Mouse (Mus musculus) liver, adult 2 months (tissue): Measurements from ENCODE around the gene Stag1. TPM values are rescaled to one million over a fixed set of nuclear protein-coding genes. Genes with fewer than 3 reads are reported as not detected.
"Not testable (repeated sequence)": the region's sequence is repeated elsewhere in the genome, so short reads cannot be mapped to it uniquely, and the experiment has no call there.

Experiments used
- DNase-seq: peaks from one replicate; pipeline ENCODE4 v3.0.0-alpha.2; 2011; ENCODE audit warnings: low read depth, low spot score; ENCODE audit errors: extremely low read depth
- H3K27ac ChIP-seq: fragments of 200-500 bp; replicated peaks from 2 replicates; pipeline ENCODE4 v1.5.1; 2012; ENCODE audit warnings: low read depth, mild to moderate bottlenecking, control low read depth, inconsistent platforms, low read length; ENCODE audit not compliant: insufficient read depth
- H3K27me3 ChIP-seq: fragments of 200-500 bp; 2 replicates; pipeline ENCODE4 v1.6.1; 2012; ENCODE audit warnings: mild to moderate bottlenecking, moderate library complexity, low read length, inconsistent platforms; ENCODE audit not compliant: control insufficient read depth, insufficient read depth
- H3K36me3 ChIP-seq: fragments of 200-500 bp; 2 replicates; pipeline ENCODE4 v1.6.1; 2012; ENCODE audit warnings: low read length, inconsistent platforms; ENCODE audit not compliant: control insufficient read depth, insufficient read depth
- H3K4me1 ChIP-seq: fragments of 200-500 bp; 2 replicates; pipeline ENCODE4 v1.6.1; 2011; ENCODE audit warnings: low read length; ENCODE audit not compliant: control insufficient read depth, insufficient read depth
- H3K4me3 ChIP-seq: fragments of 200-500 bp; 2 replicates; pipeline ENCODE4 v1.5.1; 2011; ENCODE audit warnings: low read depth, mild to moderate bottlenecking, control low read depth, low read length, moderate library complexity; ENCODE audit not compliant: insufficient read depth
- H3K79me2 ChIP-seq: fragments of 200-500 bp; 2 replicates; pipeline ENCODE4 v1.6.1; 2012; ENCODE audit warnings: inconsistent platforms, mild to moderate bottlenecking, low read length, moderate library complexity; ENCODE audit not compliant: control insufficient read depth, insufficient read depth
- H3K9ac ChIP-seq: fragments of 200-500 bp; 2 replicates; pipeline ENCODE4 v1.6.1; 2012; ENCODE audit warnings: low read depth, mild to moderate bottlenecking, control low read depth, inconsistent platforms, low read length
- CTCF ChIP-seq: fragments of 200-500 bp; IDR thresholded peaks from 2 replicates; pipeline ENCODE4 v1.5.1; 2011; ENCODE audit warnings: low read depth, low read length, control low read depth
- POLR2A ChIP-seq: fragments of 200-500 bp; IDR thresholded peaks from 2 replicates; pipeline ENCODE4 v1.6.1; 2011; ENCODE audit warnings: low read length, control low read depth; ENCODE audit not compliant: insufficient read depth; ENCODE audit errors: extremely low read depth
- WGBS: fragments of 180-500 bp; shearing (Covaris S2); methylation state at CpG from one replicate; pipeline ENCODE4 v1.1.7; 2018; 5-methylcytosine and 5-hydroxymethylcytosine counted together
- polyA plus RNA-seq: library from polyadenylated mRNA; depleted of rRNA; stranded (reverse); fragments of >200 nt; gene quantifications from 2 replicates; pipeline ENCODE4 v1.2.3, GENCODE M21; 2012
- total RNA-seq: library from RNA; depleted of rRNA; stranded (reverse); fragments of >200 nt; gene quantifications from 2 replicates; pipeline ENCODE4 v1.2.3, GENCODE M21; 2014

Gene Stag1
- total and polyA plus RNA-seq, 2 experiments: 1.4 to 23.0 TPM

GRCm38 (mm10) chr9:100711665-100712064 lies 114.1 kb downstream of the Stag1 start:
- TF ChIP-seq POLR2A: no peak
- TF ChIP-seq CTCF: no peak
- no peaks in the 10 kb centered on the region for H3K4me1 ChIP-seq
- peak; percentile 34 for DNase-seq

GRCm38 (mm10) chr9:100724832-100725231 lies 127.2 kb downstream of the Stag1 start:
- H3K4me1 ChIP-seq, H3K27me3 ChIP-seq, H3K4me3 ChIP-seq, H3K36me3 ChIP-seq, H3K9ac ChIP-seq, DNase-seq, H3K27ac ChIP-seq: not testable (repeated sequence)
- H3K79me2 ChIP-seq: peaks cover 15% of the 10 kb centered on the region; the same call in 1 of the 2 replicates
- WGBS: 100% methylated on average over 2 of the region's 2 CpGs

More at GRCm38 (mm10) chr9:100711665-100712064, 114.1 kb downstream of the Stag1 start:
- WGBS: 42% methylated on average over 2 of the region's 2 CpGs
- Histone ChIP-seq H3K79me2 (no peaks in the 10 kb centered on the region; the same call in 1 of the 2 replicates), H3K27ac (no peak overlapping the region), H3K27me3 (no peaks in the 10 kb centered on the region), H3K36me3 (no peaks in the 10 kb centered on the region; the same call in 1 of the 2 replicates), H3K4me3 (no peak overlapping the region), H3K9ac (no peak overlapping the region)

GRCm38 (mm10) chr9:100731839-100732238 lies 134.2 kb downstream of the Stag1 start:
- Histone ChIP-seq H3K4me3 (no peak overlapping the region), H3K79me2 (peaks cover 4% of the 10 kb centered on the region; the same call in 1 of the 2 replicates), H3K27me3 (no peaks in the 10 kb centered on the region), H3K27ac (no peak overlapping the region), H3K9ac (no peak overlapping the region), H3K36me3 (no peaks in the 10 kb centered on the region), H3K4me1 (peaks cover 3% of the 10 kb centered on the region; the same call in 1 of the 2 replicates)
- WGBS: 88% methylated on average over 1 of the region's 1 CpGs
- TF ChIP-seq CTCF: no peak
- no peak for TF ChIP-seq POLR2A
- DNase-seq: no peak

- no peak overlapping the region for H3K4me3 ChIP-seq
- DNase-seq: no peak
- 91% methylated on average over 6 of the region's 6 CpGs for WGBS
Measured at GRCm38 (mm10) chr9:100733907-100734440, 136.4 kb downstream of the Stag1 start.

GRCm38 (mm10) chr9:100735993-100736645 lies 138.5 kb downstream of the Stag1 start:
- peaks cover 6% of the 10 kb centered on the region; the same call in 1 of the 2 replicates for H3K4me1 ChIP-seq
- TF ChIP-seq POLR2A (no peak), CTCF (no peak)
- no peaks in the 10 kb centered on the region for H3K27me3 ChIP-seq
- no peaks in the 10 kb centered on the region; the same call in 1 of the 2 replicates for H3K79me2 ChIP-seq
- no peak overlapping the region for H3K4me3 ChIP-seq
- no peak overlapping the region for H3K9ac ChIP-seq
- H3K36me3 ChIP-seq: 0 out of 2 replicates have a peak, but pooled peaks cover 2% of the 10 kb centered on the region
- no peak overlapping the region for H3K27ac ChIP-seq
- DNase-seq: no peak
- WGBS: 78% methylated on average over 4 of the region's 4 CpGs

More at GRCm38 (mm10) chr9:100733907-100734440, 136.4 kb downstream of the Stag1 start:
- Histone ChIP-seq H3K9ac (no peak overlapping the region), H3K27ac (no peak overlapping the region), H3K79me2 (no peaks in the 10 kb centered on the region; the same call in 1 of the 2 replicates), H3K36me3 (0 out of 2 replicates have a peak, but pooled peaks cover 2% of the 10 kb centered on the region), H3K27me3 (no peaks in the 10 kb centered on the region), H3K4me1 (peaks cover 6% of the 10 kb centered on the region; the same call in 1 of the 2 replicates)
- TF ChIP-seq POLR2A (no peak), CTCF (no peak)

GRCm38 (mm10) chr9:100736646-100737031 lies 139.0 kb downstream of the Stag1 start:
- Histone ChIP-seq H3K9ac (no peak overlapping the region), H3K27ac (no peak overlapping the region)
- TF ChIP-seq POLR2A: no peak
- TF ChIP-seq CTCF: no peak

GRCm38 (mm10) chr9:100777238-100777637 lies 179.6 kb downstream of the Stag1 start:
- 87% methylated on average over 2 of the region's 2 CpGs for WGBS
- not testable (repeated sequence) for H3K27ac ChIP-seq, H3K4me1 ChIP-seq, H3K27me3 ChIP-seq, DNase-seq, H3K4me3 ChIP-seq, H3K9ac ChIP-seq, H3K36me3 ChIP-seq, H3K79me2 ChIP-seq

More at GRCm38 (mm10) chr9:100736646-100737031, 139.0 kb downstream of the Stag1 start:
- no peak for DNase-seq
- Histone ChIP-seq H3K36me3 (0 out of 2 replicates have a peak, but pooled peaks cover 2% of the 10 kb centered on the region), H3K4me3 (no peak overlapping the region), H3K27me3 (no peaks in the 10 kb centered on the region), H3K79me2 (no peaks in the 10 kb centered on the region; the same call in 1 of the 2 replicates), H3K4me1 (peaks cover 6% of the 10 kb centered on the region; the same call in 1 of the 2 replicates)
